ENCODE assay signal across 8 mouse cellular contexts in genomic region chr4:151861471-151861805, GRCm38 (mm10). TPM values are rescaled to one million over a fixed set of nuclear protein-coding genes. Genes with fewer than 3 reads are reported as not detected.
DNase-seq lines count a peak whose midpoint lies in the region; ATAC-seq lines count a peak whose summit lies in the region.

No protein-coding gene starts in this region.

- H3K4me2 ChIP-seq in neural tube, embryonic 11.5 days (ENCODE audit: low read depth) = peak overlapping the region; percentile 86
- H3K4me2 ChIP-seq in embryonic facial prominence, embryonic 15.5 days (replicated peaks) = peak overlapping the region; percentile 88
- H3K4me2 ChIP-seq in hindbrain, embryonic 16.5 days (ENCODE audit: low read length) = peak overlapping the region; percentile 94
- peak overlapping the region; percentile 93; the same call in 1 of the 2 replicates for H3K4me2 ChIP-seq in neural tube, embryonic 12.5 days (replicated peaks)

- H3K27ac ChIP-seq in neural tube, embryonic 11.5 days (ENCODE audit: low read depth, low read length) = peak overlapping the region; percentile 78
- H3K27ac ChIP-seq in embryonic facial prominence, embryonic 15.5 days (replicated peaks) = peak overlapping the region; percentile 79
- H3K27ac ChIP-seq in hindbrain, embryonic 16.5 days (ENCODE audit: low read depth, low read length) = peak overlapping the region; percentile 89
- no peak overlapping the region for H3K27ac ChIP-seq in neural tube, embryonic 12.5 days

- DNase-seq in neural tube, embryonic 11.5 days (ENCODE audit: low spot score) = no peak
- no peak for DNase-seq in neural tube, embryonic 10.5 days (ENCODE audit: extremely low spot score, low spot score)
- no peak for DNase-seq in gastrocnemius, postnatal 25 days
- no peak for DNase-seq in thymus, postnatal 0 days (ENCODE audit: low spot score)

- no peak for ATAC-seq in neural tube, embryonic 11.5 days (ENCODE audit: insufficient read depth, low FRiP score, low TSS enrichment)
- 0 out of 2 replicates have a peak, but pooled peaks have one; percentile 0 for ATAC-seq in embryonic facial prominence, embryonic 15.5 days (ENCODE audit: insufficient number of reproducible peaks, low FRiP score, low TSS enrichment, low read depth)
- ATAC-seq in hindbrain, embryonic 16.5 days = no peak
- ATAC-seq in neural tube, embryonic 12.5 days (ENCODE audit: low FRiP score, low read depth) = peak; percentile 13
- no peak for ATAC-seq in frontal cortex, adult (ENCODE audit: low TSS enrichment)

- peaks cover 8% of the 10 kb centered on the region for H3K4me1 ChIP-seq in neural tube, embryonic 11.5 days (ENCODE audit: control insufficient read depth, insufficient read depth, low read length)
- peaks cover 19% of the 10 kb centered on the region for H3K4me1 ChIP-seq in embryonic facial prominence, embryonic 15.5 days
- H3K4me1 ChIP-seq in hindbrain, embryonic 16.5 days (ENCODE audit: control insufficient read depth, insufficient read depth, low read depth, low read length) = peaks cover 20% of the 10 kb centered on the region
- peaks cover 19% of the 10 kb centered on the region for H3K4me1 ChIP-seq in neural tube, embryonic 12.5 days

- H3K9me3 ChIP-seq in neural tube, embryonic 11.5 days (ENCODE audit: control insufficient read depth, low read length) = no peaks in the 10 kb centered on the region
- H3K9me3 ChIP-seq in embryonic facial prominence, embryonic 15.5 days (replicated peaks) = no peaks in the 10 kb centered on the region
- no peaks in the 10 kb centered on the region for H3K9me3 ChIP-seq in hindbrain, embryonic 16.5 days (ENCODE audit: control insufficient read depth, low read length)
- no peaks in the 10 kb centered on the region for H3K9me3 ChIP-seq in neural tube, embryonic 12.5 days

- H3K9ac ChIP-seq in neural tube, embryonic 11.5 days (ENCODE audit: low read length) = peak overlapping the region; percentile 72
- peak overlapping the region; percentile 70 for H3K9ac ChIP-seq in embryonic facial prominence, embryonic 15.5 days
- H3K9ac ChIP-seq in hindbrain, embryonic 16.5 days (ENCODE audit: low read depth, low read length) = peak overlapping the region; percentile 91
- peak overlapping the region; percentile 88 for H3K9ac ChIP-seq in neural tube, embryonic 12.5 days

- WGBS in neural tube, embryonic 11.5 days = under 1% methylated on average over 21 of the region's 58 CpGs
- WGBS in embryonic facial prominence, embryonic 15.5 days = under 1% methylated on average over 42 of the region's 58 CpGs
- 0% methylated on average over 31 of the region's 58 CpGs for WGBS in hindbrain, embryonic 16.5 days
- WGBS in neural tube, embryonic 12.5 days = under 1% methylated on average over 19 of the region's 58 CpGs

- no peaks in the 10 kb centered on the region for H3K36me3 ChIP-seq in neural tube, embryonic 11.5 days (ENCODE audit: control insufficient read depth, insufficient read depth, low read length)
- H3K36me3 ChIP-seq in embryonic facial prominence, embryonic 15.5 days = 0 out of 2 replicates have a peak, but pooled peaks cover 3% of the 10 kb centered on the region
- no peaks in the 10 kb centered on the region for H3K36me3 ChIP-seq in hindbrain, embryonic 16.5 days (ENCODE audit: control insufficient read depth, insufficient read depth, low read length)
- no peaks in the 10 kb centered on the region for H3K36me3 ChIP-seq in neural tube, embryonic 12.5 days

- peak overlapping the region; percentile 89 for H3K4me3 ChIP-seq in neural tube, embryonic 11.5 days (ENCODE audit: low read depth, low read length)
- peak overlapping the region; percentile 69 for H3K4me3 ChIP-seq in embryonic facial prominence, embryonic 15.5 days (replicated peaks)
- peak overlapping the region; percentile 85 for H3K4me3 ChIP-seq in hindbrain, embryonic 16.5 days (ENCODE audit: low read length)
- H3K4me3 ChIP-seq in neural tube, embryonic 12.5 days = peak overlapping the region; percentile 88

- no peaks in the 10 kb centered on the region for H3K27me3 ChIP-seq in neural tube, embryonic 11.5 days (ENCODE audit: control insufficient read depth, insufficient read depth, low read length)
- H3K27me3 ChIP-seq in embryonic facial prominence, embryonic 15.5 days = no peaks in the 10 kb centered on the region
- no peaks in the 10 kb centered on the region for H3K27me3 ChIP-seq in hindbrain, embryonic 16.5 days (replicated peaks; ENCODE audit: control insufficient read depth, insufficient read depth, low read length)
- H3K27me3 ChIP-seq in neural tube, embryonic 12.5 days (replicated peaks) = 0 out of 2 replicates have a peak, but pooled peaks cover 2% of the 10 kb centered on the region

RNA-seq across cellular contexts. Expression of gene Camta1, which starts 0.2 kb away (rescaled TPM):
- 131 and 134 TPM in 2 replicates for polyA plus RNA-seq in neural tube, embryonic 11.5 days (2014; fragmentation: Nextera tagmentation; extraction: Ambion mirVana)
- polyA plus RNA-seq in embryonic facial prominence, embryonic 15.5 days (2015; fragmentation: Nextera tagmentation; extraction: Ambion mirVana) = 76.7 and 77.1 TPM in 2 replicates
- 139 and 153 TPM in 2 replicates for polyA plus RNA-seq in hindbrain, embryonic 16.5 days (2015; fragmentation: Nextera tagmentation; extraction: Ambion mirVana)
- polyA plus RNA-seq in neural tube, embryonic 12.5 days (2016; fragmentation: Nextera tagmentation; extraction: Ambion mirVana) = 164 and 180 TPM in 2 replicates
- 100 to 1,000 TPM in 1 of 2 experiments, 10 to 100 TPM in 1; 91.0 to 104 TPM for total RNA-seq in gastrocnemius, postnatal 25 days (2021)
- 104 and 122 TPM in 2 replicates for polyA plus RNA-seq in thymus, postnatal 0 days (2015; fragmentation: Nextera tagmentation; extraction: Ambion mirVana)

Comparison
In these comparisons a context has a peak if more than half of its experiments do, and no peak if none do; other contexts are left out.
1. ATAC-seq: peak in embryonic facial prominence, embryonic 15.5 days (single experiment) and neural tube, embryonic 12.5 days (single experiment); none in neural tube, embryonic 11.5 days (single experiment), hindbrain, embryonic 16.5 days (single experiment) and frontal cortex, adult (single experiment).
2. Peak in every context shown above with its lines, with median percentiles within 50 percentile points of each other: H3K4me2 ChIP-seq, H3K4me3 ChIP-seq and H3K9ac ChIP-seq.